9 mouse cellular contexts compared by ENCODE assay signal in the genomic region with DNA sequence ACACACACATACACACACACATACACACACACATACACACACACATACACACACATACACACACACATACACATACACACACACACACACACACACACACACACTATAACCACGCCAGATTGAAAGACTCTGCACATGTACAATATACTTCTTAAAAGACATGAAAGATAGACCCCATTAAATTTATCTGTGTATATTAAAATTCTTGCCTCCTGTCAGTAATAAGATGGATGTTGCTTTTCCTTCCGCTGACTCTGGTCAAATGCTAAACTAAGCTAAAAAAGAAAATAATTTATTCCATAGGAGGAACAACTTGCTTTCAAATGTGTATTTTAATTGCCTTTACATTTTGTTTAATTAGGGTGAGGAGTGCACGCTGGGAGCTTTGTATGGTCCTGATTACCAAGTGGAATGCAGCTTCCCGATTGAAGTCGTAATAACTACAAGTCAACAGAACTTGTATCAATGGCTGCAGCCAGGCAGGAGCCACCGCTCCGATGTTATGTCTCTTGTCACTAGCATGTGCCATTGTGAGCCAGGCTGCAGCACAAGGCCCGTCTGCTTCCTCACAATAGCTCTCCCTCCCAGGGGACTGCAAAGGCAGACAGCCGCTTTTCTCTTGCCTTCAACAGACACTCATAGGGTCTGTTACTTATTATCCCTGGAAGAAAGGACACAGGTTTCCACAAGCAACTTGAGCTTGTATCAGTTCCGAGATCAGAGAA.
A peak's percentile ranks its signal among the peaks of the same experiment; 100 is the strongest.
DNase-seq lines count a peak whose midpoint lies in the region; ATAC-seq lines count a peak whose summit lies in the region.
"Had no signal": no experiment of that assay in that cellular context is flagged by ENCODE, and none has a peak within 500 bp of the region (broad histone marks: within the 10 kb centered on the region; RNA-seq: fewer than 3 reads in every experiment).

No protein-coding gene starts in this region.

- peak overlapping the region; percentile 26; the same call in 1 of the 2 replicates for H3K4me2 ChIP-seq in heart, embryonic 16.5 days (ENCODE audit: low read depth, low read length)
- peak overlapping the region; percentile 49 for H3K4me2 ChIP-seq in hindbrain, embryonic 13.5 days
- H3K4me2 ChIP-seq in midbrain, embryonic 15.5 days, result peak overlapping the region; percentile 31
- no peak overlapping the region for H3K4me2 ChIP-seq in liver, embryonic 12.5 days

- no peak for DNase-seq in heart, postnatal 25 days (ENCODE audit: low spot score)
- peak; percentile 47 for DNase-seq in embryo, embryonic 11.5 days (ENCODE audit: low read depth, low spot score)
- no peak for DNase-seq in thymus, postnatal 0 days (ENCODE audit: low spot score)

- no peaks in the 10 kb centered on the region for H3K36me3 ChIP-seq in heart, embryonic 16.5 days (ENCODE audit: control insufficient read depth, insufficient read depth)
- H3K36me3 ChIP-seq in hindbrain, embryonic 13.5 days, result no peaks in the 10 kb centered on the region
- no peaks in the 10 kb centered on the region for H3K36me3 ChIP-seq in midbrain, embryonic 15.5 days (replicated peaks)
- no peaks in the 10 kb centered on the region for H3K36me3 ChIP-seq in liver, embryonic 12.5 days

- intact Hi-C loops in heart, postnatal 25 days (cut with DNase I), result no loop called here

- H3K27ac ChIP-seq in heart, embryonic 16.5 days (ENCODE audit: low read length), result no peak overlapping the region
- peak overlapping the region; percentile 40 for H3K27ac ChIP-seq in hindbrain, embryonic 13.5 days
- no peak overlapping the region for H3K27ac ChIP-seq in midbrain, embryonic 15.5 days
- no peak overlapping the region for H3K27ac ChIP-seq in liver, embryonic 12.5 days
- H3K27ac ChIP-seq: macrophage had no signal

- ATAC-seq in heart, embryonic 16.5 days (replicated peaks; ENCODE audit: extremely low read depth, insufficient read depth, low FRiP score), result no peak
- ATAC-seq in hindbrain, embryonic 13.5 days (ENCODE audit: low FRiP score), result peak; percentile 93
- ATAC-seq in midbrain, embryonic 15.5 days (replicated peaks), result peak; percentile 87
- ATAC-seq in megakaryocyte-erythroid progenitor cell, adult 5-6 weeks (replicated peaks; ENCODE audit: low FRiP score, low TSS enrichment, poor library complexity, severe bottlenecking), result no peak
- ATAC-seq in liver, embryonic 12.5 days, result no peak

- no peak overlapping the region for H3K4me3 ChIP-seq in heart, embryonic 16.5 days (ENCODE audit: low read length)
- H3K4me3 ChIP-seq in hindbrain, embryonic 13.5 days, result 0 out of 2 replicates have a peak overlapping the region, but pooled peaks have one; percentile 9
- H3K4me3 ChIP-seq in midbrain, embryonic 15.5 days, result 0 out of 2 replicates have a peak overlapping the region, but pooled peaks have one; percentile 3
- no peak overlapping the region for H3K4me3 ChIP-seq in liver, embryonic 12.5 days

- no peaks in the 10 kb centered on the region for H3K9me3 ChIP-seq in heart, embryonic 16.5 days (replicated peaks; ENCODE audit: control insufficient read depth, low read length)
- H3K9me3 ChIP-seq in hindbrain, embryonic 13.5 days, result no peaks in the 10 kb centered on the region
- no peaks in the 10 kb centered on the region for H3K9me3 ChIP-seq in midbrain, embryonic 15.5 days
- H3K9me3 ChIP-seq in liver, embryonic 12.5 days (replicated peaks), result no peaks in the 10 kb centered on the region

- no peak overlapping the region for H3K9ac ChIP-seq in heart, embryonic 16.5 days (ENCODE audit: low read length)
- H3K9ac ChIP-seq in hindbrain, embryonic 13.5 days, result no peak overlapping the region
- no peak overlapping the region for H3K9ac ChIP-seq in midbrain, embryonic 15.5 days
- no peak overlapping the region for H3K9ac ChIP-seq in liver, embryonic 12.5 days

- no peaks in the 10 kb centered on the region for H3K27me3 ChIP-seq in heart, embryonic 16.5 days (ENCODE audit: control insufficient read depth, insufficient read depth, low read length)
- H3K27me3 ChIP-seq in hindbrain, embryonic 13.5 days, result no peaks in the 10 kb centered on the region
- H3K27me3 ChIP-seq in midbrain, embryonic 15.5 days (replicated peaks), result no peaks in the 10 kb centered on the region
- H3K27me3 ChIP-seq in liver, embryonic 12.5 days (replicated peaks), result no peaks in the 10 kb centered on the region

- 21% methylated on average over 10 of the region's 10 CpGs for WGBS in heart, embryonic 16.5 days
- WGBS in hindbrain, embryonic 13.5 days, result 9% methylated on average over 10 of the region's 10 CpGs
- WGBS in midbrain, embryonic 15.5 days, result 15% methylated on average over 10 of the region's 10 CpGs
- WGBS in liver, embryonic 12.5 days (ENCODE audit: insufficient replicate concordance), result 56% methylated on average over 10 of the region's 10 CpGs

- H3K4me1 ChIP-seq in heart, embryonic 16.5 days (ENCODE audit: control insufficient read depth, insufficient read depth, low read length), result no peaks in the 10 kb centered on the region
- peaks cover 8% of the 10 kb centered on the region for H3K4me1 ChIP-seq in hindbrain, embryonic 13.5 days (replicated peaks)
- peaks cover 5% of the 10 kb centered on the region; the same call in 1 of the 2 replicates for H3K4me1 ChIP-seq in midbrain, embryonic 15.5 days
- no peaks in the 10 kb centered on the region for H3K4me1 ChIP-seq in liver, embryonic 12.5 days

Comparison
In these comparisons a context has a peak if more than half of its experiments do, and no peak if none do; other contexts are left out.
1. ATAC-seq: peak in hindbrain, embryonic 13.5 days (single experiment) and midbrain, embryonic 15.5 days (single experiment); none in heart, embryonic 16.5 days (single experiment), megakaryocyte-erythroid progenitor cell, adult 5-6 weeks (single experiment) and liver, embryonic 12.5 days (single experiment).
2. H3K4me3 ChIP-seq: peak in hindbrain, embryonic 13.5 days (single experiment) and midbrain, embryonic 15.5 days (single experiment); none in heart, embryonic 16.5 days (single experiment) and liver, embryonic 12.5 days (single experiment).